ENCODE assay signal across 11 mouse cellular contexts in the genomic region with DNA sequence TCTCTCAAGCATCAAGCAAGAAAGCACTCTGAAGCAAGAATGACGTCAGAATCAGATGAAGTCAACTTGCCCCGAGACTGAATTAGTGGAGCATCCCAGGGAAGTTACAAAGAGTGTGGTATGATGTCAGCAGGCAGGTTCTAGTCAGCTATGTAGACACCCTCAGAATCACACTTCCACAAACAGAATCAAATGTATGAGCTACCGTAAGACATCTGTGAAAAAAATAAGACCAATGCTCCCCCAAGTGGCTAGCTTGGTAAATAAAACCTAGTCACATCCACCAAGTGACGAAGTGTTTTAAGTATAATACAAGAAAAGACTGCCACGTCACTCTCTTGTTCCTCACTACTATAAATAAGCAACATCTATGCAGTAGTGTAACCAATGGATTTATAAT. TPM values are rescaled to one million over a fixed set of nuclear protein-coding genes. Genes with fewer than 3 reads are reported as not detected.
A peak's percentile ranks its signal among the peaks of the same experiment; 100 is the strongest.
DNase-seq lines count a peak whose midpoint lies in the region; ATAC-seq and TF ChIP-seq lines count a peak whose summit lies in the region.
"Had no signal": no experiment of that assay in that cellular context is flagged by ENCODE, and none has a peak within 500 bp of the region (broad histone marks: within the 10 kb centered on the region; RNA-seq: fewer than 3 reads in every experiment).

No protein-coding gene starts in this region.

- peak; percentile 36; the same call in 1 of the 2 replicates for TF ChIP-seq CTCF in kidney, postnatal 0 days (IDR thresholded peaks at IDR 0.05; ENCODE audit: low read depth)

- no peak overlapping the region for H3K4me2 ChIP-seq in kidney, postnatal 0 days (ENCODE audit: low read length)
- H3K4me2 ChIP-seq: heart, embryonic 11.5 days had no signal

- ATAC-seq in kidney, postnatal 0 days (replicated peaks; ENCODE audit: low FRiP score, low read depth), result no peak
- ATAC-seq: activated CD4-positive, CD25-positive, alpha-beta regulatory T cell, adult 4 months had no signal

- no peak overlapping the region for H3K4me3 ChIP-seq in kidney, postnatal 0 days (replicated peaks; ENCODE audit: low read depth, low read length)

- H3K9ac ChIP-seq in kidney, postnatal 0 days (ENCODE audit: low read depth, low read length), result no peak overlapping the region

- DNase-seq in kidney, postnatal 0 days (ENCODE audit: low spot score), result peak; percentile 16
- DNase-seq in kidney, postnatal 36 days, result no peak
- peak; percentile 57 for DNase-seq in 3T3-L1 (ENCODE audit: low read depth, low spot score)
- DNase-seq in CD4-positive helper T cell, adult 2 months (ENCODE audit: low read depth, low spot score), result peak; percentile 14
- DNase-seq in forelimb bud, embryonic 11.5 days (ENCODE audit: low read depth, low spot score), result peak; percentile 11
- DNase-seq in urinary bladder, postnatal 25 days (ENCODE audit: low spot score), result no peak
- DNase-seq in ovary, postnatal 14 days (ENCODE audit: low spot score), result no peak
- no peak for DNase-seq in adrenal gland, adult (ENCODE audit: inconsistent age in 2 of 2, low spot score in 1 of 2)
- DNase-seq: thymus, postnatal 36 days had no signal

- peaks cover 20% of the 10 kb centered on the region; the same call in 1 of the 2 replicates for H3K36me3 ChIP-seq in kidney, postnatal 0 days (ENCODE audit: insufficient read depth, low read length)

- H3K4me1 ChIP-seq in kidney, postnatal 0 days (replicated peaks; ENCODE audit: insufficient read depth, low read length), result no peaks in the 10 kb centered on the region

- no peaks in the 10 kb centered on the region for H3K27me3 ChIP-seq in kidney, postnatal 0 days (ENCODE audit: insufficient read depth, low read length)

- 66% methylated on average over 5 of the region's 5 CpGs for WGBS in kidney, postnatal 0 days

- no peak overlapping the region for H3K27ac ChIP-seq in kidney, postnatal 0 days

- no peaks in the 10 kb centered on the region for H3K9me3 ChIP-seq in kidney, postnatal 0 days (replicated peaks; ENCODE audit: low read length)

RNA-seq across cellular contexts. Expression of gene Trmt11, which starts 13.5 kb away (rescaled TPM):
- 23.5 and 24.3 TPM in 2 replicates for polyA plus RNA-seq in kidney, postnatal 0 days (2015; fragmentation: Nextera tagmentation; extraction: Ambion mirVana)

RNA-seq across cellular contexts. Expression of gene Hint3, which starts 42.4 kb away (rescaled TPM):
- polyA plus RNA-seq in kidney, postnatal 0 days (2015; fragmentation: Nextera tagmentation; extraction: Ambion mirVana), result 42.1 and 45.3 TPM in 2 replicates

Comparison
In these comparisons a context has a peak if more than half of its experiments do, and no peak if none do; other contexts are left out.
1. DNase-seq: peak in kidney, postnatal 0 days (single experiment), 3T3-L1 (single experiment), CD4-positive helper T cell, adult 2 months (single experiment) and forelimb bud, embryonic 11.5 days (single experiment); none in kidney, postnatal 36 days (0 of 2), urinary bladder, postnatal 25 days (single experiment), ovary, postnatal 14 days (single experiment) and adrenal gland, adult (0 of 2).